Comparison of ENCODE assay signal across 6 mouse cellular contexts in genomic region chr12:114909799-114910198, GRCm38 (mm10).
DNase-seq lines count a peak whose midpoint lies in the region; ATAC-seq lines count a peak whose summit lies in the region.

No protein-coding gene starts in this region.

- DNase-seq in CD4-positive helper T cell, adult 2 months (ENCODE audit: low read depth, low spot score): peak; percentile 61
- DNase-seq in induced T-regulatory cell, adult 2 months (ENCODE audit: low read depth): peak; percentile 29
- peak; percentile 5 to 16 for DNase-seq in natural killer cell, adult 2 months (ENCODE audit: low spot score in 2 of 2)

- peak; percentile 92 for ATAC-seq in CD4-positive, CD25-positive, alpha-beta regulatory T cell, adult 4 months
- peak; percentile 90 for ATAC-seq in activated CD4-positive, CD25-positive, alpha-beta regulatory T cell, adult 4 months
- peak; percentile 66 for ATAC-seq in megakaryocyte, adult 5-6 weeks (ENCODE audit: poor library complexity, severe bottlenecking)

Comparison
In these comparisons a context has a peak if more than half of its experiments do, and no peak if none do; other contexts are left out.
1. Peak in every context shown above with its lines: DNase-seq and ATAC-seq.
2. DNase-seq: peak in every context shown above with its lines; median percentile 61 in CD4-positive helper T cell, adult 2 months; 29 in induced T-regulatory cell, adult 2 months; 10 in natural killer cell, adult 2 months.